Mouse (Mus musculus): ENCODE results near the gene Ndufs8.

DNA sequence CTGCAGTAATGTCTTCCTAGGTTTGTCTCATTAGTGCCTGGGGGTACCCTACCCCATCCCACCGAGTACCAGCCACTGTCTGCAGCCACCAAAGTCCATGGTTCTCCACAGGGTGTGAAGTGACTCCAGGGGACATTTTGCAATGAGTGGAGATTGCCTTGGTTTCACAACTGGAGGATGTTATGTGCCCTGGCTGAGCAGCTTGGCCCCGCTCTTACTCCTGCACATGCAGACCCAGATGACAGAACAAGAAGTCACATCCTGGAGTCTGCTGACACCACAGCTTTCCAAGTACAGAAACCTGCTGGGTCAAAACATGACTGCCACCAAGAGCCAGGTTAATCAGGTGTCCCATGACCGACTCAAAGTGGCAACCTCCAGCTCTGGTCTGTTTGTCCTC, 42.5 kb upstream of the Ndufs8 start:
- TF ChIP-seq CTCF (IDR thresholded peaks at IDR 0.05; ENCODE audit: low read depth, low read length), result no peak
- TF ChIP-seq POLR2A (IDR thresholded peaks at IDR 0.05; ENCODE audit: insufficient read depth, low read length), result no peak
